Mouse (Mus musculus) kidney, adult 2 months (tissue): ENCODE measurements around the gene Strap. TPM values are rescaled to one million over a fixed set of nuclear protein-coding genes. Genes with fewer than 3 reads are reported as not detected.
A peak's percentile ranks its signal among the peaks of the same experiment; 100 is the strongest.
"Not testable (repeated sequence)": the region's sequence is repeated elsewhere in the genome, so short reads cannot be mapped to it uniquely, and the experiment has no call there.

Source experiments
- DNase-seq: peaks from one replicate; pipeline ENCODE4 v3.0.0; 2021
- H3K27ac ChIP-seq: fragments of 200-500 bp; 2 replicates; pipeline ENCODE4 v1.5.1; 2012; ENCODE audit warnings: low read depth, low read length, control low read depth, inconsistent platforms; ENCODE audit not compliant: insufficient read depth
- H3K27me3 ChIP-seq: fragments of 200-500 bp; replicated peaks from 2 replicates; pipeline ENCODE4 v1.6.1; 2012; ENCODE audit warnings: mild to moderate bottlenecking, moderate library complexity, low read length, inconsistent platforms; ENCODE audit not compliant: control insufficient read depth, insufficient read depth
- H3K36me3 ChIP-seq: fragments of 200-500 bp; 2 replicates; pipeline ENCODE4 v1.6.1; 2012; ENCODE audit warnings: mild to moderate bottlenecking, moderate library complexity, low read length, inconsistent platforms; ENCODE audit not compliant: control insufficient read depth, insufficient read depth
- H3K4me1 ChIP-seq: fragments of 200-500 bp; 2 replicates; pipeline ENCODE4 v1.6.1; 2011; ENCODE audit warnings: low read length; ENCODE audit not compliant: control insufficient read depth, insufficient read depth
- H3K4me3 ChIP-seq: fragments of 200-500 bp; 2 replicates; pipeline ENCODE4 v1.5.1; 2011; ENCODE audit warnings: mild to moderate bottlenecking, low read depth, low read length, control low read depth; ENCODE audit not compliant: insufficient read depth
- CTCF ChIP-seq: fragments of 200-500 bp; conservative IDR thresholded peaks from 2 replicates; pipeline ENCODE4 v1.5.1; 2011; ENCODE audit warnings: low read depth, mild to moderate bottlenecking, control low read depth, low read length, moderate library complexity, mixed read lengths; ENCODE audit not compliant: insufficient read depth, insufficient read length
- POLR2A ChIP-seq: fragments of 200-500 bp; IDR thresholded peaks from one replicate; pipeline ENCODE4 v1.6.1; 2011; ENCODE audit warnings: low read depth, low read length, control low read depth
- WGBS: fragments of 180-500 bp; shearing (Covaris S2); methylation state at CpG from one replicate; pipeline ENCODE4 v1.1.7; 2018; 5-methylcytosine and 5-hydroxymethylcytosine counted together
- polyA plus RNA-seq: library from polyadenylated mRNA; depleted of rRNA; stranded (reverse); fragments of >200 nt; gene quantifications from 2 replicates; pipeline ENCODE4 v1.2.3, GENCODE M21; 2012

Strap gene
- polyA plus RNA-seq, 1 experiment, result 29.7 TPM

DNA sequence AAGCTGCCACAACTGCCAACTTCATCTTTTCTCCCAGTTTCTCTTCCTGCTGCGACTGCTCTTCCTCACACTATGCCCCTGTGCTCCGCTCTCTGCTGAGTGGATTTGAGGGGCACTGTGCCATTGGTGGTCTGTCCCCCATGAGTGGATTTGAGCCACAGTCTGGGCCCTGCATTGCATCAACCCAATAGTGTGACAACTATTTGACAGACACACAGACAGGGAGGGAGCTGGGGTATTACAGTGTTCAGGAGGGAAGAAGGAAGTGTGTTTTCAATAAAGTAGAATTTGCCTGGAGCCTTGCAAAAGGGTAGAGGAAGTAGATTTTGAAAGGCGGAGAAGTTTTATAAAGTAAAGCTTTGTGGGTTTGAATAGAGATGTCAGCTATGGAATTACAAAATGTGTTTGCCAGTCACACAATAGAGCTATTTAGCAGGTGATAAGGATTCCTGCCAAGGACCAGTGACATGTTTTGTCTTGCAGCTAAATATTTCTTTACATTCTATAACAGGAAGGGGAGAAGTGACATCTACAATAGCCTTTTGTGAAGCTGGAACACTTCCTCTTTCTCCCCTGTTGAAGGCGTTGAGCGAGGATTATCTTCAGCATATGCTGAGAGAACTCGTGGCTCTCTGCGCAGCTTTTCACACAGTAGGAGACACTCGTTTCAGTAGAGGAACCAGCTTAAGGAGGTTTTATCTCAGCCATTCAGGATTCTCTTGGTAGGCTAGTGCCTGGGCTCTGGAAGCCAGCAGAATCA lies 38.3 kb upstream of the Strap start:
- 76% methylated on average over 8 of the region's 8 CpGs for WGBS
- Histone ChIP-seq H3K4me3 (no peak overlapping the region), H3K4me1 (no peaks in the 10 kb centered on the region), H3K27me3 (no peaks in the 10 kb centered on the region), H3K27ac (no peak overlapping the region), H3K36me3 (no peaks in the 10 kb centered on the region)
- no peak for DNase-seq
- no peak for TF ChIP-seq POLR2A
- TF ChIP-seq CTCF, result no peak

DNA sequence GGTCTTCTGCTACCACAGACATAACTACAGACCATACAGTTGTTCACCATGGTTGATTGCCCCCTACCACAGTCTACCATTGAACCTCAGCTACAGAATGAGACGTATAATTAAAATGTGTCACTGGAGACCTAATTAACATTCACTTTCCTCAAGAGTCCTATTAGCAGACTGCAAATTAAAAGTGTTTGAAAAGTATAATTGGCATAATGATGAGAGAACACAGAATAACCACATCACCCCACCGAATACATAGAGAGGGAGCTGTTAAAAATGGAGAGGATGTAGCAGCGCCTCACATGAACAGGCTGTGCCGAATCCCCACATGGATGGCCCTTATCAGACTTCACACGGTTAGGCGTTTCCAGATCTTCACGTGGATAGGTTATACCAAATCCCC lies 35.4 kb upstream of the Strap start:
- Histone ChIP-seq H3K27ac (no peak overlapping the region), H3K27me3 (no peaks in the 10 kb centered on the region), H3K36me3 (no peaks in the 10 kb centered on the region), H3K4me1 (no peaks in the 10 kb centered on the region), H3K4me3 (no peak overlapping the region)
- 91% methylated on average over 7 of the region's 7 CpGs for WGBS
- DNase-seq, result no peak
- no peak for TF ChIP-seq POLR2A
- TF ChIP-seq CTCF, result no peak

DNA sequence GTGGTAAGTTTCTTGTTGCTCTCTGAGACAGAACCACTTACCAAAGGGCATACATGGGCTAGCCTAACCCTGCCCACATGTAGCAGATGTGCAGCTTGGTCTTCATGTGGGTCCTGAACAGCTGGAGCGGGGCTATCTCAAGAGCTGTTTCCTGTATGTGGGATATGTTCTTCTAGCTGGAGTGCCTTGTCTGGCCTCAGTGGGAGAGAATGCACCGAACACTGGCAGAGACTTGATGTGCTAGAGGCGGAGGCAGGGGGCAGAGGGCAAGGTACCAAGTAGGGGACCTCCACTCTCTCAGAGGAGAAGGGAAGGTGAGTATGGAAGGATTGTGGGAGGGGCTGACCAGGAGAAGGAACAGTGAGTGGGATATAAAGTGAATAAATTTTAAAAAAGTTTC lies 32.7 kb upstream of the Strap start:
- Histone ChIP-seq H3K27me3 (no peaks in the 10 kb centered on the region), H3K36me3 (no peaks in the 10 kb centered on the region), H3K27ac (no peak overlapping the region), H3K4me1 (no peaks in the 10 kb centered on the region), H3K4me3 (no peak overlapping the region)
- no peak for TF ChIP-seq CTCF
- TF ChIP-seq POLR2A, result no peak
- 86% methylated on average over 3 of the region's 3 CpGs for WGBS
- DNase-seq, result no peak

DNA sequence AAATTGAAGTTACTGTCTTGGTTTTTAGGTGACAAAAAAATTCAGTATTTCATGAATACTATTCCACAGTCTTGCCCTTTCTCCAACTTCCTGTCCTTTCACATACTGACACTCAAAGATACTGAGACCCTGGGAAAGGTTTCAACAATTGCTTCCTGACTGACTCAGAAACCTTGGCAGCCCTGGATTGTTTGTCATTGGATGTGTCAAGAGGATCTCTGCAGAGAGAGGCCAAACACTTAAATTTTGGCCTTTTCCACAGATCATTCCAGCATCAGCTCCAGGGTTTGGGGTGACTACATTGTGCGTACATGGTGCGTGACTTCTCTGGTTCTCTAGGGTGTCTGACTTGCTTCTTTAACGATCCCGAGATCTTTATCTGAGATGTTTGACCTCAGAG lies 32.0 kb upstream of the Strap start:
- Histone ChIP-seq H3K27ac (no peak overlapping the region), H3K4me3 (no peak overlapping the region), H3K27me3 (no peaks in the 10 kb centered on the region), H3K4me1 (no peaks in the 10 kb centered on the region), H3K36me3 (no peaks in the 10 kb centered on the region)
- TF ChIP-seq POLR2A, result no peak
- no peak for TF ChIP-seq CTCF
- 60% methylated on average over 4 of the region's 4 CpGs for WGBS
- peak; percentile 58 for DNase-seq

DNA sequence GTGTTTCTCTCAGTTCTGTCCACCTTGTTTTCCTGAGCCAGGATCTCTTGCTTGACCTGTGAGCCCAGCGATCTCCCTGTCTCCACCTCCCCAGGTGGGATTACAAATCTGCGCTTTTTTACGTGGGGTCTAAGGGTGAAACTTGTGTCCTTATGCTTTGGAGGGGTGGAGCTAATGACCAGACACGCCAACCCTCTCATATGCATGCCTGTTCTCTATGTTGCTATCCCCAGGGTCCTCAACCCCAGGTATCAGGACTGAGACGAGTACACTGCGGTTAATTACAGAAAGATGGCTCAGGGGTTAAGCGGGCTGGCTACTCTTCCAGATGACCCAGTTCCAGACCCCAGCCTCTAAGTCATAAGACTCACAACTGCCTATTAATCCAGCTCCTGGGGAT lies 31.4 kb upstream of the Strap start:
- 90% methylated on average over 7 of the region's 7 CpGs for WGBS
- Histone ChIP-seq H3K27ac (no peak overlapping the region), H3K27me3 (no peaks in the 10 kb centered on the region), H3K4me1 (no peaks in the 10 kb centered on the region), H3K36me3 (no peaks in the 10 kb centered on the region), H3K4me3 (no peak overlapping the region)
- TF ChIP-seq POLR2A (no peak), CTCF (no peak)
- DNase-seq, result no peak

DNA sequence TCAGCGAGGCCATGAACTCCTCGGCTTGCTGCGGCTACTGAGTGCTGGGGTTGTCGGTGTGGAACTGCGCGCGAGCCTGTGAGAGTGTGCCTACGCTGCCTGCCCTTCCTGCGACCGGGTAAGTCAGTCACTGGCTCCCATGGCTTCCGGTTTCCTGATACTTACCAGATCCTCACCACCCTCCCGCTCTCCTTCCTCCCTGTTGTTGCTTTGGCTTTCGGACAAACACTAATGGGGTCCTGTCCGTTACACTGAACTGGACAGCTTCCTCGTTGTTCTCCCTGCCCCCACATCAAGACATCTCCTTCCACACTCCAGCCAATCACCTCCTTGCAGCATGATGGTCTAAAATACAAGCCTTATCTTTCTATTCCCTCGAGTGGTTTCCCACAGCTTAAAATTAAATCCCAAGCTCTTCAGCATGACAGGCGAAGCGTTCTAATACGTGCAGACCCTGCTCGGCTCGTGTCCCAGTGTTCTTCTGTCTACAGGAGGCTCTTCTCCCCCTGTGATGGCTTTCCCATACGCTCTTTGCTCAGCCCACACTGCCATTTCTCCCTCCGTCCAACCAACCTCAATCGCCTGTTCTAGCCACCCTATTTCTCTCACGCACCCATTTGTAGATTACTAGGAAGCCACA lies 30.5 kb upstream of the Strap start:
- TF ChIP-seq POLR2A (no peak), CTCF (no peak)
- H3K36me3 ChIP-seq, result no peaks in the 10 kb centered on the region
- H3K27me3 ChIP-seq, result no peaks in the 10 kb centered on the region
- DNase-seq, result peak; percentile 43
- no peaks in the 10 kb centered on the region for H3K4me1 ChIP-seq
- H3K4me3 ChIP-seq, result no peak overlapping the region
- WGBS, result 72% methylated on average over 25 of the region's 25 CpGs
- no peak overlapping the region for H3K27ac ChIP-seq

DNA sequence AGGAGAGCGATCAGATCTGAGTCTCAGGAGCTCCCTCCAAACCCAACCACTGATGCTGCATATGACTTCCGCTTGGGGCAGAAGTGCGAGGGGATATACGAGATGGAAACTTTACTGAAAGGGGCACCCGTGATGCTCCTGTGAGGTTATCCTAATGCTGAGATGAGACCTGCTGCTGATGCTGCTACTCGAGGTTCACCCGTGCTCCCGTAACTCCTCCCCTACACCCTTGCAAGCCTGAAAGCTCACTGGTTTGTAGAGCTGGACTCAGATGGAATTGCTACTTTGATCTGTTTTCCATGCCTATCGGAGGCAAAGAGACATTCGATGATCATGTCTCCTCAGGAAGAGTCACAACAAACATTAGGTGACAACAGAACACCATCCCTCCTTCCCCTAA lies 28.7 kb upstream of the Strap start:
- Histone ChIP-seq H3K27ac (no peak overlapping the region), H3K4me1 (no peaks in the 10 kb centered on the region), H3K27me3 (no peaks in the 10 kb centered on the region), H3K36me3 (no peaks in the 10 kb centered on the region), H3K4me3 (no peak overlapping the region)
- no peak for DNase-seq
- 93% methylated on average over 10 of the region's 10 CpGs for WGBS
- TF ChIP-seq POLR2A, result no peak
- no peak for TF ChIP-seq CTCF

DNA sequence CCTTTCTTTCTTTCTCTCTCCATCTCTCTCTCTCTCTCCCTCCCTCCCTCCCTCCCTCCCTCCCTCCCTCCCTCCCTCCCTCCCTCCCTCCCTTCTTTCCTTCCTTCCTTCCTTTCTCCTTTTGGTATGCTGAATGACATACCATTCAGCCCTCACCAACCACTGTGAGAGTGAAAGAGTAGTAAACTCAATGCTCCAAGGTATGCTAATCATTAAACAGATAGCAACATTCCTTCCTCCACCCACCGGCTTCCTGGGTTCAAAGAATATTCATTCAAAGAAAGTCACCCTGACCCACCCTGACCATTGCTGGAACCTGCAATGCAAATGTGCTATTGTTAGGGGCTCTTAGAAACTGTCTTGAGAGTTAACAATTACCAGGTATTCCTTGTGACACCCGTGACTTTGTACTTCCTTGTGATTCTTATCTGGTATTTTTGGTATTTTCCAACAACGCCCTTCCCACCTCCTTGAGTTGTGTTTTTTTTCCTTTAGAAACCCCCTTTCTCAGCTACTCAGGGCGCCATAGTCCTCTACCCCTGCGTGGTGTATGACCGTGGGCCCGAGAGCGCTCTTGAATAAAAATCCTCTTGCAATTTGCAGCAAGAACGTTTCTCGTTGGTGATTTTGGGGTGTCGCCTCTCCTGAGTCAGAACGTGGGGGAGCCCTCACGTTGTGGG lies 26.0 kb upstream of the Strap start:
- not testable (repeated sequence) for H3K27ac ChIP-seq, H3K36me3 ChIP-seq, H3K27me3 ChIP-seq, H3K4me1 ChIP-seq, H3K4me3 ChIP-seq
- 80% methylated on average over 13 of the region's 13 CpGs for WGBS
- DNase-seq, result peak; percentile 7
